Mouse (Mus musculus) neural tube, embryonic 12.5 days (tissue): Measurements from ENCODE around the gene Rnf11. TPM values are rescaled to one million over a fixed set of nuclear protein-coding genes. Genes with fewer than 3 reads are reported as not detected.

ENCODE experiments used
- ATAC-seq: fragments of 200-750 bp; cut with Nextera tagmentation; 2 replicates; pipeline ENCODE4 v1.8.0; 2017; ENCODE audit warnings: low read depth, mild to moderate bottlenecking, moderate TSS enrichment, moderate library complexity; ENCODE audit not compliant: low FRiP score
- H3K27ac ChIP-seq: fragments of 300-500 bp; sonication (generic); 2 replicates; pipeline ENCODE4 v1.5.1; 2016
- H3K27me3 ChIP-seq: fragments of 300-500 bp; sonication (generic); replicated peaks from 2 replicates; pipeline ENCODE4 v1.6.1; 2016; ENCODE audit warnings: mild to moderate bottlenecking
- H3K36me3 ChIP-seq: fragments of 300-500 bp; sonication (generic); 2 replicates; pipeline ENCODE4 v1.6.1; 2016; ENCODE audit warnings: mild to moderate bottlenecking
- H3K4me1 ChIP-seq: fragments of 300-500 bp; sonication (generic); 2 replicates; pipeline ENCODE4 v1.6.1; 2016
- H3K4me2 ChIP-seq: fragments of 300-500 bp; sonication (generic); replicated peaks from 2 replicates; pipeline ENCODE4 v1.6.1; 2016; ENCODE audit warnings: mild to moderate bottlenecking
- H3K4me3 ChIP-seq: fragments of 300-500 bp; sonication (generic); 2 replicates; pipeline ENCODE4 v1.5.1; 2016
- H3K9ac ChIP-seq: fragments of 300-500 bp; sonication (generic); 2 replicates; pipeline ENCODE4 v1.6.1; 2016; ENCODE audit warnings: mild to moderate bottlenecking
- H3K9me3 ChIP-seq: fragments of 300-500 bp; sonication (generic); 2 replicates; pipeline ENCODE4 v1.6.1; 2016; ENCODE audit warnings: mild to moderate bottlenecking
- WGBS: fragments of 180-500 bp; shearing (Covaris S2); methylation state at CpG from one replicate; pipeline ENCODE4 v1.1.7; 2016; 5-methylcytosine and 5-hydroxymethylcytosine counted together
- polyA plus RNA-seq: library from polyadenylated mRNA; unstranded; fragments of >200 nt; fragmentation: Nextera tagmentation; extraction: Ambion mirVana; gene quantifications from 2 replicates; pipeline ENCODE4 v1.2.1, GENCODE M21; 2016

The Rnf11 gene
- polyA plus RNA-seq, 1 experiment from 2014 or later = 71.0 TPM

DNA sequence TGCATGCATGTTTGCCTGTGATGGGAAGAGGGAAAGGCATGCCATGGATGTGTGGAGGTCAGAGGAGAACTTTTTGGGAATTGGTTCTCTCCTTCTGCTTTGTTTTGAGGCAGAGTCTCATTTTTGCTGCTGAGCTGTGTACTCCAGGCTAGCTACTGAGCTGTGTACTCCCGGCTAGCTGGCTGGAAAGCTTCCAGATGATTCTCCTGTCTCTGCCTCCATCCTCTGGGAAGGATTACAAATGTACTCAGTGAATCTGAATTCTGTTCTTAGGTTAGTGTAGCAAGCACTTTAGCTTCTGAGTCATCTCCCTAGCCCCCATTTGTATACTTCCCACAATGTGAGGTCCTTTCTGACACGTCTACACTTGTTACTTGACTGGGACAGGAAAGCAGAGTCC, 61.1 kb downstream of the Rnf11 start:
- H3K4me1 ChIP-seq = peaks cover 4% of the 10 kb centered on the region; the same call in 1 of the 2 replicates
- H3K4me2 ChIP-seq = no peak overlapping the region
- no peaks in the 10 kb centered on the region for H3K27me3 ChIP-seq
- no peak overlapping the region for H3K4me3 ChIP-seq
- no peak overlapping the region for H3K9ac ChIP-seq
- 79% methylated on average over 2 of the region's 2 CpGs for WGBS
- H3K9me3 ChIP-seq = no peaks in the 10 kb centered on the region
- no peak for ATAC-seq
- H3K27ac ChIP-seq = no peak overlapping the region
- H3K36me3 ChIP-seq = no peaks in the 10 kb centered on the region

DNA sequence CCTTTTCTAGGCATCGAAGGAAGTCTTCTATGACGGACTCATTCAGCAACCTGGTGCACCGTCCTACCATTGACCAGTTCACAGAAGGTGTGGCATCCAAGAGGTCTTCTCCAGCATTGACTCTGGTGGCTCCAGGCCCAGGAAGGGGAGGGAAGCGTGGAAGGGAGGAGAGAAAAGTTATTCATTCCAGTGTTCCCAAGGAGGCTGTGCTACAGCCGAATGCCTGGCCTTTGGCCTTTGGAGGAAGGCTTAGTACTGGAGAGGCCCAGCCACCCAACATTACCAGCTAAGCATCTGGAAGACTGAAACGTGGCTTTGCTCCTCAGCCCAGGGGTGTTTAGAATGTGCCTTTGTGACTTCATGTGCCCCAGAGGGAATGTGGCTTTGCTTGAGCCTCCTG, 62.1 kb downstream of the Rnf11 start:
- 74% methylated on average over 6 of the region's 6 CpGs for WGBS
- H3K27me3 ChIP-seq = no peaks in the 10 kb centered on the region
- no peaks in the 10 kb centered on the region for H3K36me3 ChIP-seq
- peaks cover 4% of the 10 kb centered on the region; the same call in 1 of the 2 replicates for H3K4me1 ChIP-seq
- H3K4me2 ChIP-seq = no peak overlapping the region
- no peaks in the 10 kb centered on the region for H3K9me3 ChIP-seq
- no peak for ATAC-seq
- H3K27ac ChIP-seq = no peak overlapping the region
- no peak overlapping the region for H3K4me3 ChIP-seq
- no peak overlapping the region for H3K9ac ChIP-seq

DNA sequence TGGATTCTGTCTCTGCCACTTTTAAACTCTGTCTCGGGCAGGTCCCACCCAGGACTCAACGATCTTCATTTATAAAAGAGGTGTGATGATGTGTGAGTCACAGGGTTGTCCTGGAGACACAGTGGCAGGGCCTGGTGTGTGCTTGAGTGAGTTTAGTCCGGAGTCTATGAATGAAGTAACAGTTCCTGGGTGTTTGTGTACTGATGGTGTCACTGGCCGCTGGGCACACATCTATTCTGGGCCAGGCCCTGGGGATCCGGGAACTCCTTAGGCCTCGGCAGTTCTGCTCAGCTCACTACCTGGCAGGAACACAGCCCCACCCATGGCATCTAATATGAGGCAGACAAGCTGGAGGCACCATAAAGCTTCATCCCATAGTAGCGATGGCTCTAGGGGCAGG, 62.9 kb downstream of the Rnf11 start:
- Histone ChIP-seq H3K27ac (no peak overlapping the region), H3K27me3 (no peaks in the 10 kb centered on the region), H3K36me3 (no peaks in the 10 kb centered on the region), H3K4me3 (no peak overlapping the region), H3K4me2 (no peak overlapping the region), H3K9me3 (no peaks in the 10 kb centered on the region), H3K9ac (no peak overlapping the region), H3K4me1 (peaks cover 4% of the 10 kb centered on the region; the same call in 1 of the 2 replicates)
- 90% methylated on average over 7 of the region's 7 CpGs for WGBS
- ATAC-seq = no peak

DNA sequence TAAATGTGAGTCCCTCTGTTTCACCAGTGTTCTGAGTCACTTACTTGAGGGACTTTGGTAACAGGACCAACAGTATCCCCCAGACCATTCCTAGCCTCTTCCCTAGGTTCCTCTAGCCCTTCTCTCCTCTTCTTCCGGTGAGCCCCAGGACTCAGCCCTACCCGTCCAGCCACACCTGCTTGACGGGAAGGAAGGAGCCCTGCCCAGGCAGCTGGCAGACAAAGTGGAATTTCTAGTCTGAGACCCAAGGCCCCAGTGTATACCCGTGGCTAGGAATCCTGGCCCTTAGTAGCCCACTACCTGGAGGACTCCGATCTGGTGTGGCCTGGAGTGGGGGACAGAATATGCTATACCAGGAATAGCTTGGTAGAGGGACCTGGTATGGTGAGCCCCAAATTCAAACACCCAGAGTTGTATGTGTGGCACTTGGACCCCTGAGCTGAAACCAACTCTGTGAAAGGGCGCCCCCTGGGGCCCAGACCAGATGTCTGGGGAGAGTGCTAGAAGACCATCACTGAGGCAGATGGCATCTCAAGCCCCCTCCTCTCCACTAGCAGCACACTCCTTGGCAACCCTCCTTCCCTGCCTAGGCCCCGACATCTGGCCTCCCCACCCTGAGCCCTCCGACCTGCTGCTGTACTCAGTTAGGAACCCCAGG, 64.3 kb downstream of the Rnf11 start:
- 0 out of 2 replicates have a peak, but pooled peaks have one; percentile 31 for ATAC-seq
- WGBS = 78% methylated on average over 8 of the region's 8 CpGs

DNA sequence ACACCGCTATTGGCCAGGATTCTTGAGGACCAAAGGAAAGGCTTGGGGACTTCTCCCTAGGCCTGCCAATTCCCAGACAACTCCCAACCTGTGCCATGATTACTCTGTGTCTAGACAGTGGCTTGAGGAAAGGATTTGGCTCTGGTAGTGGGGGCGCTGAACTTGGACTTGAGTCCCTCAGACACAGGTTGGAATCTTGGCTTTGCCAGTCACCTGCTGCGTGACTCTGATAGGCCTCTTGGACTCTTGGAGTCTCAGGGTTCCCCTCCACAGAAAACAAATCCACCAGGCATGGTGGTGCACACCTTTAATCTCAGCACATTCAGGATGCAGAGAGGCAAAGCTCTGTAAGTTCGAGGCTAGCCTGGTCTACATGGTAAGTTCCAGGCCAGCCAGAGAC, 65.0 kb downstream of the Rnf11 start:
- 84% methylated on average over 4 of the region's 4 CpGs for WGBS
- Histone ChIP-seq H3K4me2 (no peak overlapping the region), H3K27ac (no peak overlapping the region), H3K9me3 (no peaks in the 10 kb centered on the region), H3K4me1 (peaks cover 4% of the 10 kb centered on the region; the same call in 1 of the 2 replicates), H3K4me3 (no peak overlapping the region), H3K36me3 (no peaks in the 10 kb centered on the region), H3K27me3 (no peaks in the 10 kb centered on the region), H3K9ac (no peak overlapping the region)
- ATAC-seq = no peak

More for the DNA sequence above, 64.3 kb downstream of the Rnf11 start:
- Histone ChIP-seq H3K9ac (no peak overlapping the region), H3K4me2 (no peak overlapping the region), H3K27me3 (no peaks in the 10 kb centered on the region), H3K4me1 (peaks cover 4% of the 10 kb centered on the region; the same call in 1 of the 2 replicates), H3K9me3 (no peaks in the 10 kb centered on the region), H3K27ac (no peak overlapping the region), H3K36me3 (no peaks in the 10 kb centered on the region), H3K4me3 (no peak overlapping the region)

DNA sequence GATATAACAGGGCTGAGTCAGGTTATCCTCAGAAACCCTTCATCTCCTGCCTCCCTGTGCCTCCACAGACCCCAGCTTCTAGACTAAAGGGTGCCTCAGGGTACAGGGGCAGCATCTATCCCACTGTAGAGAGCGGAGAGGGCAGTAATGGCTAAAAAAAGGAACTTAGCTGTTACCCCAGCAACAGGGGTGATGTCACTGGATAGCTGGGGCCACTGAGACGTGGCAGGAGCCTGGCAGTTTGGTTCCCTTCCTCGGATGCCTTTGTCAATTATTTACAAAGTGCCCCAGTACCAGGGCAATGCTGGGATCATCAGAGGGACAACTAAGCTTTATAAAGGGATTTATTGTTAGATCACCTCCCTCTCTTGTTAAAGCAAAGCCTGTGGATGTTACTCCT, 65.5 kb downstream of the Rnf11 start:
- 15% methylated on average over 3 of the region's 3 CpGs for WGBS
- Histone ChIP-seq H3K4me3 (no peak overlapping the region), H3K4me1 (peaks cover 8% of the 10 kb centered on the region; the same call in 1 of the 2 replicates), H3K9me3 (no peaks in the 10 kb centered on the region), H3K4me2 (no peak overlapping the region), H3K9ac (no peak overlapping the region), H3K36me3 (no peaks in the 10 kb centered on the region), H3K27ac (no peak overlapping the region), H3K27me3 (no peaks in the 10 kb centered on the region)
- no peak for ATAC-seq

DNA sequence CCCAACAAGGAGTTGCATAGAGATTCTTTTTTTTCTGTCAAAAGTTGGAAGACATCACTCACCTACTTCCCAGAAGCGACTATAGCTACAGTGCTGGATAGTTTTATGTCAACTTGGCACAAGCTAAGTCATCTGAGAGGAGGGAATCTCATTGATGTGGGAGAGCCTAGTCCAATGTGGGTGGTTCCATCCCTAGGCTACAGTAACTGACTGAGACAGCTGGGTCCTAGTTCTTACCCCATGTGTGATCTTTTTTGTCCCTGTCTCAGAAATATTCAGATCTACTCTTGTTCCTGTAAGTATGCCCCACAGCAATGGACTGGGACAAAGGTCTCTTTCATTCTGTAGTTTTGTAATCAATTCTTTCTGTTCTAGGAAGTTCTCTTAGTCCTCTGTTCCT, 66.5 kb downstream of the Rnf11 start:
- Histone ChIP-seq H3K9ac (no peak overlapping the region), H3K36me3 (no peaks in the 10 kb centered on the region), H3K9me3 (no peaks in the 10 kb centered on the region), H3K27me3 (no peaks in the 10 kb centered on the region), H3K4me1 (peaks cover 8% of the 10 kb centered on the region; the same call in 1 of the 2 replicates), H3K4me3 (no peak overlapping the region), H3K27ac (no peak overlapping the region), H3K4me2 (no peak overlapping the region)
- ATAC-seq = no peak
- 85% methylated on average over 1 of the region's 1 CpGs for whole genome bisulfite sequencing

DNA sequence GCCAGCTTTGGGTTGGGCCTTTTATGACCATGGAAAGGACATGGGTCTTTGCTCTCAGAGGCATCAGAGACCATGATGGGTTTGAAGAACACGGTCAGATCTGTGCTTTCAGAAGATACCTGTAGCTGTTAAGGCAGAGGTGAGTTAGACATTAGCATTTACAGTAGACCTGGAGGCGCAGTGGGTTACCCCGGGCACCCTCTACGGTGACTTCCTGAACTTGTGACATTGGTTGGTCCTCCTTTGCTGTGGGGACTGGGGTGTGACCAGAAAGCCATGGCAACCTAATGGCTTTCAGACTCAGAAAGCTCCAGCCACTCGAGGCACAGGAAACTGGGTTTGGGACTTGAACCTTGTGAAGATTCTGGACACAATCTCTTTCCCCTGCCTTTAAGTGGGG, 72.3 kb downstream of the Rnf11 start:
- H3K4me3 ChIP-seq = no peak overlapping the region
- H3K27ac ChIP-seq = no peak overlapping the region
- H3K27me3 ChIP-seq = peaks cover 5% of the 10 kb centered on the region; the same call in 1 of the 2 replicates
- peaks cover 7% of the 10 kb centered on the region; the same call in 1 of the 2 replicates for H3K4me1 ChIP-seq
- H3K36me3 ChIP-seq = no peaks in the 10 kb centered on the region
- 95% methylated on average over 5 of the region's 5 CpGs for WGBS
- ATAC-seq = no peak
- H3K9ac ChIP-seq = no peak overlapping the region
- H3K9me3 ChIP-seq = no peaks in the 10 kb centered on the region
- no peak overlapping the region for H3K4me2 ChIP-seq

DNA sequence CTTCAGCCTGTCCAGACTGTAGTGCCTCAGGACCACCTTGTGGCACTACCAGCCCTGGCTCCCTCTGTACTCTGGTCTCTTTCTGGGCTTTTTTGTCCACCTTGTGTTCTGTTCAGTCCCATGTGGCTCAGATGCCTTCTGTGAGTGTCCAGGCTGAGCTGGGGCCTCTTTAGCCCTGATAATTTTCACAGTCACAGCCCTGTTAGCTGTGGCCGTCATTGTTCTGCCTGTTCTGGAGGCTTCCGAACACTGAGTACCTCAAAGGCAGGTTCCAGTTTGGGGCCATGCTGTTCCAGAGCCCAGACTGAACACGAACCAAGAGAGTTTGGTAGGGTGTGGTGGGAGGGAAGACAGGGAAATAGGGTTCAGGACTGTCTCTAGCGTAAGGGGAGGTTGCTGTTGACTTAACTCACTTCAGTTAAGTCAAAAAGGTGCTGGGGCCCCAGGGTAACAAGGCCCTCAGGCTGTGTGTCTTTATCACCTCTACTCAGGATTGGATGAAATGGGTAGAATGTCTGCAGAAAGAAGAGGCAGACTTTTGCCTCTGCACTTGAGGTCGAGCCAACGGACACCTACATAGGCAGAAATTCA, 73.1 kb downstream of the Rnf11 start:
- H3K27ac ChIP-seq = no peak overlapping the region
- peaks cover 12% of the 10 kb centered on the region for H3K4me1 ChIP-seq
- WGBS = 87% methylated on average over 6 of the region's 6 CpGs
- no peak overlapping the region for H3K4me2 ChIP-seq
- H3K9me3 ChIP-seq = no peaks in the 10 kb centered on the region
- peaks cover 8% of the 10 kb centered on the region; the same call in 1 of the 2 replicates for H3K27me3 ChIP-seq
- no peak for ATAC-seq
- H3K36me3 ChIP-seq = no peaks in the 10 kb centered on the region
- no peak overlapping the region for H3K9ac ChIP-seq
- no peak overlapping the region for H3K4me3 ChIP-seq

DNA sequence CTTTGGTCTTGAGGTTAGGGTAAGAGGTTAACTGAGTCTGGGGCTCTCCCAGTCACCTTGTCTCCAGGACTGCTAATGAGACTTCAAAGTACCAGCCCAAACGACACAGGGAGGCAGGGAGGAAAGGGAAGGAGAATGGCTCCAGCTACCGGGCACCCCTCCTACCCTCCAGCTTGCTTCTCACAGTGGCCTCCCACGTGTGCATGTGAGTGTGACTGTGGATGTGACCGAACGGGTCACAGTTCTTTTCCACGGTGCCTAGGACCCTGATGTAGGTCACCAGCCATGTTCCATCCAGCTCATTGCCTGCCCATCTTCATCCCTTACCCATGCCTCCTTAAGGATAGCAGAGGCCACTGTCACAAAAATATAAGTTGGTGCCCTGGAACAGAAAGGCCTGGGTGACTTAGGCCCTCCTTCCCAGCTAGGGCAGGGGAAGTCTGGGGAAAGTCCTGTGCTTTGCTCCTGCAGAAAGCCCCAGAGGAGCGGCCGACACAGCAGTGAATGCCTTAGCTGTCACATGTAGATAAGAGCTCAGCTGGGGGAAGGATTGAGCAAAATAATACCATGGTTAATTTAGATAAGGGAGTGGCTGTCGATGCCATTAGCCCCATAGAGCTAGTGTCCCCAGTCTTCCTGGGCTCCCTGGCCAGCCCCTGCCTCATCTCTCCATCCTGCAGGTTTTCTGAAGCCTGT, 73.7 kb downstream of the Rnf11 start:
- WGBS = 80% methylated on average over 9 of the region's 9 CpGs
- Histone ChIP-seq H3K9me3 (no peaks in the 10 kb centered on the region), H3K36me3 (no peaks in the 10 kb centered on the region), H3K9ac (no peak overlapping the region), H3K27me3 (peaks cover 10% of the 10 kb centered on the region; the same call in 1 of the 2 replicates), H3K4me1 (peaks cover 17% of the 10 kb centered on the region), H3K4me3 (no peak overlapping the region), H3K4me2 (no peak overlapping the region), H3K27ac (no peak overlapping the region)
- no peak for ATAC-seq

DNA sequence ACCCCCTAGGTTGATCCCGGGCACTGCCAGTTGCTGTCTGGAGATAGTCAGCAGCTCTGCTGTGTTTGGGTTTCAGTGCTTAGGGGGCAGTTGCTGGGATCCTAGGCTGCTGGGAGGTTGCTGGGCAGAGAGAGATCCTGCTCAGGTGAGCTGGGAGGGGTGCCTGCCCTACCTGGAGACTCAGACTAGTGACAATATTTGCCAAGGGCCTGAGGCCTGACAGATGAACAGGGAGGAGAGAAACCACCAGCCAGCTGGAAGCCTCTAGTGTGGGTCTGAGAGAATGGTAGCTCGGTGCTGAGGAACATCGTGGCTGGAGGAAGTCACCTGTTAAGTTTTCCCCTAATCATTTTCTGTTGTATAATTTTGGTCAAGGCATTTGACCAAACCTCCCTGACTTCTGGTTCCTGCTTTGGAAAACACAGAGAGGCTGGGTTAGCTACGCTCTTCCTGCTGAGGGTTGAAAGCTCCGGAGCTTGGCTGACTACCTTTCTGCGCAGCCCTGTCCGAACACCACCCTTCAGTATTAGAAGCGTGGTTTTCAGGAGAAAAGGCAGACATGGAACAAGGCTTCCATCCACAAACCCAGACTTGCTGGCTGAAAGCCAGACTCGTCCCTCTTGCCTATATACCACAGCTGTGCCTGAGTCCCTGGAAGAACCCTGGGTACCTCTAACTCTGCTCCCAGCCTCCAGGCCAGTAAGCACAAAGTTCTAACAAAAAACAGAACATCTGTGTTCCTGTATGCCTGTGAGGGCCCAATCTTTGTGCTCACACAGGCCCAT, 76.6 kb downstream of the Rnf11 start:
- H3K9me3 ChIP-seq = no peaks in the 10 kb centered on the region
- H3K9ac ChIP-seq = no peak overlapping the region
- WGBS = 82% methylated on average over 9 of the region's 9 CpGs
- H3K4me3 ChIP-seq = no peak overlapping the region
- H3K4me1 ChIP-seq = peaks cover 19% of the 10 kb centered on the region
- H3K36me3 ChIP-seq = no peaks in the 10 kb centered on the region
- H3K27me3 ChIP-seq = peaks cover 15% of the 10 kb centered on the region; the same call in 1 of the 2 replicates
- ATAC-seq = no peak
- no peak overlapping the region for H3K27ac ChIP-seq
- 0 out of 2 replicates have a peak overlapping the region, but pooled peaks have one; percentile 98 for H3K4me2 ChIP-seq

DNA sequence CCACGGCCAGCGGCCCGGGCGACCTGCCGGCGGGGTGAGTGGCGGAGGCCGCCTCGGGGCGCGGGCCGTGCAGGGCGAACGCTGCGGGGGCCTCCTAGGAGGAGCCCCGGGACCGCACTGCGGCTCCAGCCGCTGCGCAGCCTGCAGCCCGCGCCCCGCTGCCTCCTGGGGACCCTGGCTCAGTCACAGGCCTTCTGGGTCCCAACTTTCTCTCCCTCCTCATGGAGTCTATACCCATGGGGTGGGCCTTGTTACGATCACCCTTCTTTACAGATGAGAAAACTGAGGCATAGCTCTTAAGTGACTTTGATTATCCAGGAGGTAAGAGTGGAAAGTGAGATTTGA, 77.4 kb downstream of the Rnf11 start:
- Histone ChIP-seq H3K27me3 (peaks cover 15% of the 10 kb centered on the region; the same call in 1 of the 2 replicates), H3K9ac (peak overlapping the region; percentile 75), H3K27ac (no peak overlapping the region), H3K9me3 (no peaks in the 10 kb centered on the region), H3K4me1 (peaks cover 19% of the 10 kb centered on the region), H3K36me3 (no peaks in the 10 kb centered on the region), H3K4me3 (peak overlapping the region; percentile 65), H3K4me2 (peak overlapping the region; percentile 98)
- ATAC-seq = peak; percentile 22; the same call in 1 of the 2 replicates
- WGBS = 2% methylated on average over 24 of the region's 24 CpGs
